Mouse (Mus musculus) kidney, embryonic 16.5 days (tissue): Measurements from ENCODE around the gene Deaf1. TPM values are rescaled to one million over a fixed set of nuclear protein-coding genes. Genes with fewer than 3 reads are reported as not detected.

Experiments
- ATAC-seq: fragments of 200-750 bp; cut with Nextera tagmentation; 2 replicates; pipeline ENCODE4 v1.8.0; 2017; ENCODE audit warnings: moderate TSS enrichment; ENCODE audit not compliant: low FRiP score, low TSS enrichment
- H3K27ac ChIP-seq: fragments of 300-500 bp; sonication (generic); 2 replicates; pipeline ENCODE4 v1.5.1; 2014; ENCODE audit warnings: low read length
- H3K27me3 ChIP-seq: fragments of 300-500 bp; sonication (generic); 2 replicates; pipeline ENCODE4 v1.6.1; 2014; ENCODE audit warnings: low read length, control low read depth, mixed read lengths; ENCODE audit not compliant: insufficient read depth
- H3K36me3 ChIP-seq: fragments of 300-500 bp; sonication (generic); 2 replicates; pipeline ENCODE4 v1.6.1; 2014; ENCODE audit warnings: low read length, control low read depth, mixed read lengths; ENCODE audit not compliant: insufficient read depth
- H3K4me1 ChIP-seq: fragments of 300-500 bp; sonication (generic); 2 replicates; pipeline ENCODE4 v1.6.1; 2014; ENCODE audit warnings: low read length, control low read depth, mixed read lengths; ENCODE audit not compliant: insufficient read depth
- H3K4me2 ChIP-seq: fragments of 300-500 bp; sonication (generic); replicated peaks from 2 replicates; pipeline ENCODE4 v1.6.1; 2014; ENCODE audit warnings: low read depth, low read length
- H3K4me3 ChIP-seq: fragments of 300-500 bp; sonication (generic); 2 replicates; pipeline ENCODE4 v1.5.1; 2014; ENCODE audit warnings: mild to moderate bottlenecking, low read length
- H3K9ac ChIP-seq: fragments of 300-500 bp; sonication (generic); replicated peaks from 2 replicates; pipeline ENCODE4 v1.6.1; 2014; ENCODE audit warnings: low read length
- H3K9me3 ChIP-seq: fragments of 300-500 bp; sonication (generic); 2 replicates; pipeline ENCODE4 v1.6.1; 2016; ENCODE audit warnings: low read length, control low read depth
- WGBS: fragments of 180-500 bp; shearing (Covaris S2); extraction: QIAGEN DNeasy Blood & Tissue Kit; methylation state at CpG from one replicate; pipeline ENCODE4 v1.1.7; 2014; 5-methylcytosine and 5-hydroxymethylcytosine counted together
- polyA plus RNA-seq: library from polyadenylated mRNA; unstranded; fragments of >200 nt; fragmentation: Nextera tagmentation; extraction: Ambion mirVana; gene quantifications from 2 replicates; pipeline ENCODE4 v1.2.1, GENCODE M21; 2015

Deaf1 gene
- polyA plus RNA-seq, 1 experiment from 2014 or later: 77.4 TPM

GRCm38 (mm10) chr7:141282756-141283155 is 44.7 kb downstream of the Deaf1 start:
- H3K36me3 ChIP-seq: no peaks in the 10 kb centered on the region
- H3K9me3 ChIP-seq: no peaks in the 10 kb centered on the region
- H3K27me3 ChIP-seq: no peaks in the 10 kb centered on the region
- H3K4me1 ChIP-seq: peaks cover 16% of the 10 kb centered on the region
- 85% methylated on average over 4 of the region's 4 CpGs for WGBS
- H3K9ac ChIP-seq: no peak overlapping the region
- H3K4me2 ChIP-seq: no peak overlapping the region
- ATAC-seq: no peak
- H3K27ac ChIP-seq: no peak overlapping the region
- H3K4me3 ChIP-seq: no peak overlapping the region

GRCm38 (mm10) chr7:141281442-141281841 is 46.0 kb downstream of the Deaf1 start:
- peak; percentile 66 for ATAC-seq
- Histone ChIP-seq H3K27ac (peak overlapping the region; percentile 59), H3K36me3 (no peaks in the 10 kb centered on the region), H3K27me3 (no peaks in the 10 kb centered on the region), H3K4me2 (no peak overlapping the region), H3K9me3 (no peaks in the 10 kb centered on the region), H3K9ac (no peak overlapping the region), H3K4me3 (no peak overlapping the region), H3K4me1 (peaks cover 26% of the 10 kb centered on the region)
- WGBS: 51% methylated on average over 6 of the region's 6 CpGs

GRCm38 (mm10) chr7:141278766-141279590 is 48.5 kb downstream of the Deaf1 start, which contains the start of gene Sct:
Gene Sct (minus strand): TSS chr7:141279133.
- Histone ChIP-seq H3K9me3 (no peaks in the 10 kb centered on the region), H3K27me3 (no peaks in the 10 kb centered on the region), H3K4me3 (peak within 1 kb of the TSS; percentile 52), H3K4me1 (peaks cover 31% of the 10 kb centered on the region), H3K27ac (no peak within 1 kb of the TSS; the same call in 1 of the 2 replicates), H3K36me3 (no peaks in the 10 kb centered on the region), H3K9ac (peak within 1 kb of the TSS; percentile 63), H3K4me2 (peak within 1 kb of the TSS; percentile 95)
- peak; percentile 66 for ATAC-seq
- 2% methylated on average over 46 of the region's 46 CpGs for WGBS

GRCm38 (mm10) chr7:141277701-141278678 is 49.5 kb downstream of the Deaf1 start:
- Histone ChIP-seq H3K4me3 (peak overlapping the region; percentile 52), H3K9ac (no peak overlapping the region; the same call in 1 of the 2 replicates), H3K4me2 (peak overlapping the region; percentile 95; the same call in 1 of the 2 replicates), H3K9me3 (no peaks in the 10 kb centered on the region), H3K4me1 (peaks cover 31% of the 10 kb centered on the region), H3K27ac (no peak overlapping the region), H3K36me3 (no peaks in the 10 kb centered on the region), H3K27me3 (no peaks in the 10 kb centered on the region)
- 69% methylated on average over 11 of the region's 11 CpGs for WGBS
- ATAC-seq: no peak

- Histone ChIP-seq H3K36me3 (no peaks in the 10 kb centered on the region), H3K27ac (no peak within 1 kb of the TSS), H3K27me3 (no peaks in the 10 kb centered on the region), H3K9ac (peak within 1 kb of the TSS; percentile 19), H3K9me3 (no peaks in the 10 kb centered on the region), H3K4me2 (peak within 1 kb of the TSS; percentile 16; the same call in 1 of the 2 replicates), H3K4me1 (peaks cover 31% of the 10 kb centered on the region), H3K4me3 (no peak within 1 kb of the TSS)
- ATAC-seq: 0 out of 2 replicates have a peak, but pooled peaks have one; percentile 7
- WGBS: 20% methylated on average over 11 of the region's 11 CpGs
Measured at GRCm38 (mm10) chr7:141276546-141276945, 50.9 kb downstream of the Deaf1 start, which contains the start of gene Cdhr5. Gene Cdhr5 (minus strand): TSS chr7:141276786.

GRCm38 (mm10) chr7:141275356-141275755 is 52.1 kb downstream of the Deaf1 start:
- no peak overlapping the region for H3K4me2 ChIP-seq
- 77% methylated on average over 9 of the region's 9 CpGs for WGBS
- no peaks in the 10 kb centered on the region for H3K9me3 ChIP-seq
- H3K4me1 ChIP-seq: peaks cover 31% of the 10 kb centered on the region
- H3K36me3 ChIP-seq: no peaks in the 10 kb centered on the region
- no peak overlapping the region for H3K4me3 ChIP-seq
- no peak overlapping the region; the same call in 1 of the 2 replicates for H3K9ac ChIP-seq
- ATAC-seq: no peak
- H3K27me3 ChIP-seq: no peaks in the 10 kb centered on the region
- H3K27ac ChIP-seq: no peak overlapping the region

GRCm38 (mm10) chr7:141270631-141271030 is 56.9 kb downstream of the Deaf1 start:
- Histone ChIP-seq H3K27me3 (no peaks in the 10 kb centered on the region), H3K4me1 (peaks cover 6% of the 10 kb centered on the region), H3K9me3 (no peaks in the 10 kb centered on the region), H3K4me2 (no peak overlapping the region), H3K27ac (no peak overlapping the region), H3K4me3 (no peak overlapping the region), H3K36me3 (no peaks in the 10 kb centered on the region), H3K9ac (no peak overlapping the region)
- ATAC-seq: no peak
- 82% methylated on average over 3 of the region's 3 CpGs for WGBS

- H3K9ac ChIP-seq: no peak overlapping the region
- 81% methylated on average over 14 of the region's 14 CpGs for WGBS
- ATAC-seq: no peak
- H3K4me2 ChIP-seq: no peak overlapping the region
- no peak overlapping the region for H3K4me3 ChIP-seq
- no peak overlapping the region for H3K27ac ChIP-seq
- no peaks in the 10 kb centered on the region for H3K27me3 ChIP-seq
- H3K36me3 ChIP-seq: 0 out of 2 replicates have a peak, but pooled peaks cover 1% of the 10 kb centered on the region
- peaks cover 14% of the 10 kb centered on the region for H3K4me1 ChIP-seq
- H3K9me3 ChIP-seq: no peaks in the 10 kb centered on the region
Measured at GRCm38 (mm10) chr7:141269273-141269545, 58.3 kb downstream of the Deaf1 start.

GRCm38 (mm10) chr7:141268466-141269272 is 58.8 kb downstream of the Deaf1 start:
- 76% methylated on average over 24 of the region's 24 CpGs for WGBS

More at GRCm38 (mm10) chr7:141268466-141269272, 58.8 kb downstream of the Deaf1 start:
- no peaks in the 10 kb centered on the region for H3K9me3 ChIP-seq
- no peak overlapping the region for H3K4me3 ChIP-seq
- H3K27ac ChIP-seq: no peak overlapping the region
- peaks cover 7% of the 10 kb centered on the region for H3K36me3 ChIP-seq
- H3K4me1 ChIP-seq: peaks cover 14% of the 10 kb centered on the region
- H3K4me2 ChIP-seq: no peak overlapping the region
- ATAC-seq: no peak
- no peaks in the 10 kb centered on the region for H3K27me3 ChIP-seq
- no peak overlapping the region for H3K9ac ChIP-seq
